Mouse (Mus musculus) common myeloid progenitor, adult 5-6 weeks (primary cell): Measurements from ENCODE around the gene Srrm3. TPM values are rescaled to one million over a fixed set of nuclear protein-coding genes. Genes with fewer than 3 reads are reported as not detected.

ENCODE experiments used
- ATAC-seq: replicated peaks from 2 replicates; pipeline ENCODE4 v1.8.0; 2016; ENCODE audit warnings: low read depth, mild to moderate bottlenecking, moderate TSS enrichment, inconsistent platforms; ENCODE audit not compliant: poor library complexity, severe bottlenecking
- total RNA-seq: library from RNA; stranded (forward); fragments of 200-1000, 187-1606 nt; gene quantifications from 2 replicates; pipeline ENCODE4 v1.2.3, GENCODE M21; 2017

The Srrm3 gene
- total RNA-seq, 1 experiment from 2014 or later = not detected

DNA sequence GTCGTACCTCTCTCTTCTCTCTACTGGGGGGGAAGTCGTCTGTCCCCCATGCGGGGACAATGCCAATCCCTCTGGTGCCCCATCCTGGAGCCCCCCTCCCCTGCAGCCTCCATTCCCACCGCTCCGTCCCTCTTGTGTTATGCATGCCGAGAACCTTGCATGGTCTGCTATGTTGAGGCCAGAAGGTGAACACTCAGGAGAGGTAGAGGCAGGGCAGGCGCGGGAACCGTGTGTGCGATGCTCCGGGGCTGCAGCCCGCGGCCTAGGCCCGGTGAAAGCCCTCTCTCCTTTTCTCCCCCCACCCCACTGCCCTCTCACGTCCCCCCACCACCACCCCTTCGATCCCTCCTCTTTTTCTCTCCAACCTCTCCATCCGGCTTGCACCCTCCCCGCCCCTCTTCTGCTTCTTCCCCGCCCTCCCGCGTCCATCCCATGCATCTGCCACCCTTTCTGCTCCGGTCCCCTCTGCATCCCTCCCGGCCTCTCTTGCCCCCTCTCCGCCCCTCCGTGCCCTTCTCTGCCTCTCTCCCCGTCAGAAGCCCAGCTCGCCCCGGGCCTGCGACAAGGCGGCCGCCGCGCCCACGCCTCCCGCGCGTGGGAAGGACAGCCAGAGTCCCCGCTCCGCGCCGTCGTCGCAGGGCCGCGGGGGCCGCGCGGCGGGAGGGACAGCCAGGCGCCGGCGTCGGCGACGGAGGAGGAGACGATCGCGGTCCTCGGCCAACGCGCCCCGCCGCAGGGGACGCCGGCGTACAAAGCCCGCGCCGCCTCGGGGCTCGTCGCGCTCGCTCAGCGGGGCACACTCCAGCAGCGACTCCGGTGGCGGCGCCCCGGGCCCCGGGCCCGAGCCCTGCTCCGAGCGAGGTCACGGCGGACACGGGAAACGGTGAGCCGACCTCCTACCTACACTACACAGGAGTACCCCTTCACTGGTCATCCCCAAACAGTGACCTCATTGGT is 61.2 kb downstream of the Srrm3 start:
- no peak for ATAC-seq

DNA sequence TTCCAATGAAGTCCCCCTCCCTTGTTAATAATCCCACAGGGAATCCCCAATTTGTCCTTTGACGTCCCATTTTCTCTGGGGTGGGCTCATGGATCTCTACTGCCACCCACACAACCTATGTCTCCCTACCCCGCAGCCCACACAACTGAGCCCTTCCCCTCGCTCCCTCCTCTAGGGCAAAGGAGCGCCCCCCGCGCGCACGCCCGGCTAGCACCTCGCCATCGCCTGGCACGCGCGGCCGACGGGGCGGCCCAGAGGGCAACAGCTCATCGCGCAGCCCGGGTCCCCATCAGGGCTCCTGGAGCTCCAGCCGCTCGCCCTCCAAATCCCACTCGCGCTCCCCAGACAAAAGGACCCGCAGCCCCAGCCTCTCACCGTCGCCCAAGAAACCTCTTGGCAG is 62.0 kb downstream of the Srrm3 start:
- ATAC-seq = no peak

DNA sequence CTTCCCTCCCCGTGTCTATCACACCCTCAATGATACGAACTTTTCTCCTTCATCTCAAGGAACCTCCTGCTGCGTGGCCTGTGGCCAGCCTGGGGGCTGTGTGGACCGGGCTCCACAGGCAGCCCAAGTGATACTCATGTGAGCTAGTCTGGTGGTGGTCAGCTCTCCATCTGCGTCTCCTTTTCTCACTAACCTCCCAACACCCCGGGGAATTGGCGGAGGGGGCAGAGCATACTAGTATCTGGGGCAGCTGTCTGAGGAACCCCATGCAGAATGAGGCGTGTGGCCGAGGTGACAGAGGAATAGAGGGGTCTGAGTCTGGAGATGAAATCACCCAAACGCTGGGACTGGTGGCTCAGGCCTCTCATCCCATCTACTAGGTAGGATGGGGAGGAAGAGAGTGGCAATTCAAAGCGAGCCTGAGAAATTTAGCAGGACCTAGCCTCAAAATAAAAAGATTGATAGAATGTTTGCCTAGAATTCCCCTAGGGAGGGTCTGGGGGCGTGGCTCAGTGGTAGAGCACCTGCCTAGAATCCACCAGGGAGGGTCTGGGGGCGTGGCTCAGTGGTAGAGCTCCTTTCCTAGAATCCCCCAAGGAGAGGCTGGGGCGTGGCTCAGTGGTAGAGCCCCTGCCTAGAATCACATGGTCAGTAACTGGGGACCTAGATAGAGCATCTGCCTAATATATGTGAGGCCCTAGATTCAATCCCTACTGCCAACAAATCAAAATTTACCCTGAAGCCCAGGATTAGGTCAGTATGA is 63.2 kb downstream of the Srrm3 start:
- no peak for ATAC-seq

DNA sequence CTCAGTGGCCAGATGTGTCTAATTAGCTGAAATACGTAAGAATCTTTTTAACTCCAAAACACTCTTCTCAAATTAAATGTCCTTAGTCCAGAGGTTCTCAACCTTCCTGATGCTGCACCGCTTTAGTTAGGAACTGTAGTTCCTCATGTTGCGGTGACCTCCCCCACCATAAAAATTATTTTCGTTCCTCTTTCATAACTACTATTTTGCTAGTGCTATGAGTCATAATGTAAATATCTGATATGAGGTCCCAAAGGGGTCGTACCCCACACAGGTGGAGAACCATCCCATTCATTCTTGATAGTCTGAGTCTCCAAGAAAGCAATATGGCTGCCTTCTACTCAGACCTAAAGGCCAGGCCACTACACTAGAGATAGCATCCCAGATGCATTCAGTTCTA is 63.8 kb downstream of the Srrm3 start:
- ATAC-seq = peak; percentile 39; the same call in 1 of the 2 replicates

DNA sequence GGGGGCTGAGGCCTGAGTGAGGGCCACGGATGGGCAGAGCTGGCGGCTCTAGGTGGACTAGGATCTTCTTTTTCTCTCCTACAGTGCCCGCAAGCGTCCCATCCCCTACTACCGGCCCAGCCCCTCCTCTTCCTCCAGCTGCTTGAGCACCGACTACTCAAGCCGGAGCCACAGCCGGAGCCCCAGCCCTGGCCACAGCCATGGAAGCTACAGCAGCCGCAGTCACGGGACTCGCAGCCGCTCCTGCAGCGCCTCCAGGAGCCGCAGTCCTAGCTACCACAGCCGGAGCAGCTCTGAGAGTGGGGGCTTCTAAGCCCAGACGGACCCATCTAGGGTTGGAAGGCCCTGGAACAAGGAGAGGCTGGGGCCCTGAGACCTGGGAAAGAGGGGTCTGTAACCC is 66.3 kb downstream of the Srrm3 start:
- peak; percentile 49 for ATAC-seq

DNA sequence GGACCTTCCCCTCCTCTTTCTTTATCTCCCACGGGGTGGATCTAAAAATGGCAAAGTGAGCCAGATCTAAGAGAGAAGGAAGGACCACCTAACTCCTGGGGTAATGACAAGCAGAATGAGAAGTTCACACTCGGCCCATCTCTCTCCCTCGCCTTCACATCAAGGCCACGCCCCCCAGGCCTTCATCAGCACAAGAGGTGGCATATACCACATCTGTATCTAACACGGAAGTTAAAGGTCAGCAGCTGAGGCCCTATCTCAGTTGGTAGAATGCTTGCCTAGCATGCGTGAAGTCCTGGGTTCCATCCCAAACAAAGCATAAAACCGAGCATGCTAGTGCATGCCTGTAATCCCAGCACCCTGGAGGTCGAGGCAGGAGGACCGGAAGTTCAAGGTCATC is 67.1 kb downstream of the Srrm3 start:
- no peak for ATAC-seq

DNA sequence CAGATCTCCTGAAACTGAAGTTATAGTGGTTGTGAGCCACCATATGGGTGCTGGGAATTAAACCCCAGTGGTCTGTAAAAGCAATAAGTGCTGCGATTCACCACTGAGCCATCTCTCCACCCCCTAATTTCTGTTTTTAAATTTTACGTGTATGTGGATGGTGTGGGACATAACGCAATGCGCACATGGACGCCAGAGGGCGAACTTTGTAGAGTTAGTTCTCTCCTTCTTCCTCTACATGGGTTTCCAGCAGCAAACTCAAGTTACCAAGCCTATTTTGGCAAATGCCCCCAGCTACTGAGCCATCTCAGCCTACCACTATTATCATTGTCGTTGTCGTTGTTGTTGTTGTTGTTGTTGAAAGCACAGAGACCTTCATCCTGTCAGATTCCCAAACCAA is 70.5 kb downstream of the Srrm3 start:
- ATAC-seq = peak; percentile 43; the same call in 1 of the 2 replicates

DNA sequence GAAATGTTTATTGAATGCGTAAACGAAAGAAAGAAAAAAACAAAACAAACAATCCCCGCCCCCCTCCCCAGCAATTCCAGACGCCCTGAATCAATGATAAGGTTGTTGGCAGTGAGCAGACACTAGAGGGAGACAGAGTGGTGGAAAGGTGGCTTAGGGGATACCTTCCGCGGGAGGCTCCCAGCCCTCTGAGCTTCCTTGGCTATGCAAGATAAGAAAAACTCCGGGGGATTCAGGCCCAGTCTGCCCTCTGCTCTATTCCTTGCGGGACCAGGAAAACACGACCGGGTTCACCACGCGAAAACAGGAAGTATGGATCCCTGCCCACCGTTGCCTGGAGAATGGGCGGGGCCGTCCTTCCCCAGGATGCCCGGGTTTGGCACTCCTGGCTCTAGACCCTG is 71.1 kb downstream of the Srrm3 start:
- peak; percentile 50 for ATAC-seq

DNA sequence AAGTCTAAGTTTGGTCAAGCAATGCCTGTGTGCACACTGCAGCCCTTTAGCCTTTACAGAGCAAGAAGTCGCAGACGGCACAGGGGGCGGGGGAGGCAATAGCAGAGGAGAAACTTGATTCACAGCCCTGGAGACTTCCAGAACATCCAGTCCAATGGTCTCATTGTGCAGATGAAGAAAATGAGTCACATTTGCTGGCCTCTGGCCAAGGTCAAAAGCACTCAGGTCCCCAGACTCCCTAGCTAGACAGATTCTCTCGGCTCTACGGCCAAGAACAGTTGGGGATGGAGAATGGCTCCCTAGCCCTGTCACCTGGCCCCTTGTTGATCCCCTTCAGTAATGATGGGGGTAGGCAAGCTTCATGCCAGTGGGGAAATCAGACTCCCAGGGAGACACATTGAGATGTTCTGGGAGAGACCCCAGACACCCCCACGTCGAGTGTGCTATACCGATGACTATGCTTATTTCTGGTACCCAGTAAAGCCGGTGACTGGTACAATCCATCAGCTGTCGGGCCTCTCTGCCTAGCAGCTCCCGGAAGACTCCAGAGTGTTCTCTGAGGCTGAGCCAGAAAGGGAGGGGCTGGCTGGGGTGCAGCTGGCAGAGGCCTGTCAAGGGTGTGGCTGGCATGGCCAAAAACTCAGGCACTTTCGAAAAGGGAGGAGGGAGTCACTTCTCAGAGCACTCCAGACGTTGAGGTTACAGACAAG is 72.9 kb downstream of the Srrm3 start:
- peak; percentile 93 for ATAC-seq

DNA sequence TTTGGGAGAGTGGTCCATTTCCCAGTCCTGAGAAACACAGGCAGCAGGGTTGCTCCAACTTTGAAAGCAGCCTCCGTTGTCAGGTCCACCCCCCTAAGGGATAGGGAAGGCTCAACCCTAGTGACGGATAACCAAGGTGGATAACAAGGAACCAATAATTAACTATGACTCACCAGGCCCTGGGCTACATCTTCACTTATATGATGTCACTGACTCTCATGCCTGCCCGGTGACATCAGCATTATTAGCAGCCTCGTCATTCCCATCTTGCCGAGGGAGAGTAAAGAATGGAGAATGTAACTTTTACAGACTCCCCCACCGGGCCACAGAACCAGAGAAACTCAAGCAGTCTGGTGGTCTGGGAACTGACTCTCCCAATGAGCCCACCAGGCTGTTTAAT is 78.0 kb downstream of the Srrm3 start:
- ATAC-seq = no peak

DNA sequence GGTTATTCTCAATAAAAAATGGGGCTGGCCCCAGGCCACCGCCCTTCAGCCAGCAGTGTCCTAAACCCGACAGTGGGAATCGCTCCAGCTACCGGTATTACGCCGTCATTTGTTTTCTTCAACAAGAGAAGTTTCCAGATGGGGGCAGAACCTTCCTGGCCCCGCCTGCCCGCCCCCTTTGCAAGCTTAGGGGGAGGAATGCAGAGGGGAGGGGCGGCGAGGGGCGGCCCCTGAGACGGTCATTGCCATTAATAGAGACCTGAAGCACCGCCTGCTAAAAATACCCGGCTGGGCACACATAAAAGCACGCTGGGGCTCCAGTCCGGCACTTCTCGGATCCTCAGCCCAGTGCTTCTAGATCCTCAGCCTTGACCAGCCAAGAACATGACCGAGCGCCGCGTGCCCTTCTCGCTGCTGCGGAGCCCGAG is 81.0 kb downstream of the Srrm3 start, which contains the start of gene Hspb1:
Gene Hspb1, plus strand, starts transcription at position 245 of the 428 bp plus-strand sequence.
- peak; percentile 39 for ATAC-seq

DNA sequence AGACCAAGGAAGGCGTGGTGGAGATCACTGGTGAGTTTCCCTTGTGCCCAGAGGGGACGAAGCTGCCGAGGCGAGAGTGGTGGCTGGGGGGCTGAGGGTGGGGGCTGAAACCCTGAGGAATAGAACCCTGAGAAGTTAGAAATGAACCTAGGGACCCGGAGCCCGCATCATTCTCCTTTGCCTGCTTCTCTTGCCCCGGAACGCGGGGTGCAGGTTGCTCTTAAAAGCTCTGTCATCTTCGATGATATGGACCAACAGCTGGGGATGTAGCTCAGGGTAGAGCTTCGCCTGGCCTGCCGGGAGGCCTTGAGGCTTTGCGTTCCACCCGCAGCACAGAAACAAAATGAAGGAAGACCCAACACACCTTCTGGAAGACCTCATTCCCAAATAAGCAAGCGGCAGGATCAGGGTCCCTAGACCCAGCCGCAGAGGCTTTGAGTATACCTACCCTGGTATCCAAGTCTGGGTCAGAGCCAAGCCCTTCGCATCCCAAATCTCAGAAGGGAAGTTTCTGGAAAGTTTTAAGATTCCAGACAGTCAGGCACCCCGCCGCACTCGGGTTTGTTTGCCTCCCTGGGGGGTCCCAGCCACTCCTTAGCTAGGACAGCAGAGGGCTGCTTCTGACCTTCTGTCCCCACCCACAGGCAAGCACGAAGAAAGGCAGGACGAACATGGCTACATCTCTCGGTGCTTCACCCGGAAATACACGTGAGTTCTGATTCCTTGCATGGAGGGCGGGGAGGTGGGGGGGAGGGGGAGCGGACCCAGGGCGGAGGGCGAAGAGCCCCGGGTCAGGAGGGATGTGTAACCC is 81.9 kb downstream of the Srrm3 start:
- no peak for ATAC-seq

DNA sequence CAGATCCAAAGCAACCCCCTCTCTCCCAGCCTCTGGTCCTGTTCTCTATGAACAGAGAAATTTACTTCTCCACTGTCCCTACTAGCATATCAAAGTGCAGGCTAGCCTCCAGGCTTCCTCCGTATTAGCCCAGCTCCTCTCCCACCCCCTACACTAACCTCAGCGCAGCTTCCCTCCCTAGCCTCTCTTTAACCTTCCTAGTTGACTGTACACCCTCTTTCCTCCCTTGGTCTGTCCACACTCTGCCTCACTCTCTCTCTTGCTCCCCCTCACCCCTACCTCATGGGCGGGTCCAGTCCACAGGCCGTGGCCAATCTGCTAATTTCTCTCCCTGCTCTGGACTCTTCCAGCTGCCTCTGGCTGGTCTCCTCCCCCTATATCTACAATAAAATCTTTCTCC is 83.6 kb downstream of the Srrm3 start:
- no peak for ATAC-seq

DNA sequence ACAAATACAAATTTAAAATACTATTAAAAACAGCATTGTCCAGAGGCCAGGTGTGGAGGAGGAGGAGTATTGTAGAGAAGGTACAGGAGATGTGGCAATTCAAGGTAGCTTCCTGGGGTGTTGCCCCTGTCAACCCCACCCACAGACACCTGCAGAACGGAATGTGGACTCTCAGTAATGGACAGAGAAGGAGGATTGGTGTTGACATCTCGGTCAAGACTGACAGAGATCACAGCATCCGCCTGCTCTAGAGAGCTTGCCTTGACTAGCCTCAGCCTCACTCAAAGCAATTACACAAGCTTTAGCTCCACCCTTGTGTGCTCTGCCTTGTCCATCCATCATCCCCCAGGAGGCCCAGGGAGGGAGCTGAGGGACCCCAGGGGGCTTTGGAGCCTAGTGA is 84.2 kb downstream of the Srrm3 start:
- ATAC-seq = no peak

DNA sequence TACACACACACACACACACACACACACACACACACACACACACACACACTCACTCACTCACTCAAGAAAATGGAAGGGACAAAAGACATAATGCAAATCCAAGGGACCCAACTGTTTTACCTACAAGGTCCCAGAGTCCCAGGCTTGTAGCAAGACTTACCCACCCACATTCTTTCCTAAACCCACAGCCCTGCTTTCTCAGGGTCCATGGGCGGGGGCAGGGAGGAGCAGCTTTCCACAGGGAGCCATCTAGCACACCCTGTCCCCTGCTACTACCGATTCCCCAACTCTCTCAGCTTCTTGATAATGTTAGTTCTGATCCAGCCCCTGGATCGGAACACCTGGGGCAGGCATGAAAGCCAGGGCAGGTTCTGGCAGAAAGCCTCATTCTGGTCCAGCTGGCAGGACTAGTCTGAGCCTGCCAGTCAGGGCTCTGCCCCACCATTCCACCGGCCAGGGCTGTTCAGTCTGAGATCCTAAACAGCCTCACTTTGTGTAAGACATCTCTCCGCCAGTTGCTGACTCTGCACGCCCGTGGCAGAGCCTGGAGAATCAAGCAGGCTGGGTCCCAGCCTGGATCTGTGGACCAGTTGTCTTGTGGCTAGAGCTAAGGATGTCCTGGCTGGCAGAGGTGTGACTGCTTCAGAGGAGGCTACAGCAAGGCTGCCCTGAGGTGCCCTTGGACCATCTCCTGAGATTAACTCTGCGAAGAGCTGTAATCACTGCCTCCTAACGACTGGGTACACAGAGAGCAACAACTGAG is 86.1 kb downstream of the Srrm3 start:
- ATAC-seq = no peak

DNA sequence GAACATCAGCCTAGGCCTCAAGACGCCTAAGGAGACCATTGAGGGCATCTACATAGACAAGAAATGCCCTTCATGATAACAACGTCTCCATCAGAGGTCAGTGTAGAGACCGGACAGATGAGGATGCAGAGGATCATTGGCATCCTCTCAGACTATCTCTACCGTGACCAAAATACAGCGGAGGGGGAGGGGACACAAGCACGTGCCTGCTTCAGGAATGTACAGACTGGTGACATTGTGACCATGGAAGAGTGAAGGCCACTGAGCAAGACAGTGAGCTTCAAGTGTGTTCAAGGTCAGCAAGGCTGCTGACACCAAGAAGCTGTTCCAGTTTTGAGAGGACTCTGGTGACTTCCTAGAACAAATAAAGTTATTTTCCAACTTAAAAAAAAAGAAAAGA is 88.3 kb downstream of the Srrm3 start:
- ATAC-seq = no peak

DNA sequence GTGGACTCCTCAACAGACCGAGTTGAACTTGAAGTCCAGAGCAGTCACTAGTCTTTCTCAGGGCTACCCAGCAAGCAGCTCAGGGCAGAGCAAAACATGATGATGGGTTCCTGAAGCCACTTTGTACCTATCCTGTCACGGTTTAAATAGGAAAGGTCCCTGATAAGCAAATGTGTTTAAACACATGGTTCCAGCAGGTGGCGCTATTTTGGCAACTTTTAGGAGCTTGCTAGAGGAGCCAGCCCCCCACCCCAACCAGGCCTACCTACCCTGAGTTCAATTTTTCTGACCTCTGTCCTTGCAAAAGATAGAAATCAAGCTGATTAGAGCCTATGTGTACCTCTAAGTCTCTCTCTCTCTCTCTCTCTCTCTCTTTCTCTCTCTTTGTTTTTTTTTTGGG is 91.3 kb downstream of the Srrm3 start:
- peak; percentile 45; the same call in 1 of the 2 replicates for ATAC-seq

DNA sequence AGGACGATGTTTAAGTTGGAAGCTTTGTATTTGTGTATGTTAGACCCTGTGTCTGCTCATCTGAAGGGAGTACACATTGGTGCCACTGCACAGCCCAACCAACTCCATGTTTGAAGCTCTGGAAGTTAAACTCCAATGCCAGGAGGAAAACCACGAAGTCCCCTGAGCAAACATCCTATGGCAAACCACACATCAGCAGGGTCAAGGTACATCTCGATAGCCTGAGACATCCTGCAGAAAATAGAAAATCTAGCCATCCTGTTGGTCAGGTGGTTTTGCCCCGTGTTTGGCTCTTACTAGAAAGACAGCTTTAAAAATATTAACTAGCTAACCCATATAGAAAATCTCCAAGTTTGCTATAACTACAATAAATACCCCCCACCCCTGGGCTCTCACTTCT is 92.3 kb downstream of the Srrm3 start:
- no peak for ATAC-seq

DNA sequence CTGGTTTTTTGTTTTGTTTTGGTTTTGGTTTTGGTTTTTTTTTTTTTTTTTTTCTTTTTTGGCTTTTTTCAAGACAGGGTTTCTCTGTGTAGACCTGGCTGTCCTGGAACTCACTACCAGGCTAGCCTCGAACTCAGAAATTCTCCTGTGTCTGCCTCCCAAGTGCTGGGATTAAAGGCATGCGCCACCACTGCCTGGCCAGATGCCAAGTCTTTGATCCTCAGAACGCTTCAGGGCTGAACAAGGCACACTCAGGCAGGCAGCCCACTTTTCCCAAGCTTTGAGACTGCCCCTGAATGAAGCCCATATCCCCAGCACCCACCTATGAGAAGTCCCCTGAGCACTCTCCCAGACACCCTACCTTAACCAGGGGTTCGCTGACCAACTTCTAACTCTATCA is 93.1 kb downstream of the Srrm3 start:
- no peak for ATAC-seq
